Mouse (Mus musculus) forebrain, postnatal 0 days (tissue): ENCODE data around the gene Rasa3. TPM values are rescaled to one million over a fixed set of nuclear protein-coding genes. Genes with fewer than 3 reads are reported as not detected.

Experiments
- ATAC-seq: fragments of 200-750 bp; cut with Nextera tagmentation; 2 replicates; pipeline ENCODE4 v1.8.0; 2017; ENCODE audit warnings: mild to moderate bottlenecking, moderate library complexity
- DNase-seq: peaks from one replicate; pipeline ENCODE4 v3.0.0-alpha.2; 2015
- H3K27ac ChIP-seq: fragments of 300-500 bp; sonication (generic); 2 replicates; pipeline ENCODE4 v1.5.1; 2014; ENCODE audit warnings: low read depth, mild to moderate bottlenecking, antibody characterized with exemption, low read length, moderate library complexity, mixed read lengths
- H3K27me3 ChIP-seq: fragments of 300-500 bp; sonication (generic); 2 replicates; pipeline ENCODE4 v1.6.1; 2014; ENCODE audit warnings: mild to moderate bottlenecking, low read length, mixed read lengths; ENCODE audit not compliant: insufficient read depth
- H3K36me3 ChIP-seq: fragments of 300-500 bp; sonication (generic); 2 replicates; pipeline ENCODE4 v1.6.1; 2014; ENCODE audit warnings: mild to moderate bottlenecking, moderate library complexity; ENCODE audit not compliant: insufficient read depth
- H3K4me1 ChIP-seq: fragments of 300-500 bp; sonication (generic); 2 replicates; pipeline ENCODE4 v1.6.1; 2014; ENCODE audit warnings: antibody characterized with exemption; ENCODE audit not compliant: insufficient read depth
- H3K4me2 ChIP-seq: fragments of 300-500 bp; sonication (generic); 2 replicates; pipeline ENCODE4 v1.6.1; 2014; ENCODE audit warnings: low read depth, mild to moderate bottlenecking, moderate library complexity
- H3K4me3 ChIP-seq: fragments of 300-500 bp; sonication (generic); 2 replicates; pipeline ENCODE4 v1.5.1; 2014; ENCODE audit warnings: low read depth, low read length, mixed read lengths
- H3K9ac ChIP-seq: fragments of 300-500 bp; sonication (generic); 2 replicates; pipeline ENCODE4 v1.6.1; 2014; ENCODE audit warnings: mild to moderate bottlenecking
- H3K9me3 ChIP-seq: fragments of 300-500 bp; sonication (generic); 2 replicates; pipeline ENCODE4 v1.6.1; 2016; ENCODE audit warnings: low read length
- CTCF ChIP-seq: sonication (generic); IDR thresholded peaks from 2 replicates; pipeline ENCODE4 v1.5.1; 2016; ENCODE audit warnings: antibody characterized with exemption, control low read depth, low read depth
- WGBS: fragments of 180-500 bp; shearing (Covaris S2); extraction: QIAGEN DNeasy Blood & Tissue Kit; methylation state at CpG from one replicate; pipeline ENCODE4 v1.1.7; 2014; 5-methylcytosine and 5-hydroxymethylcytosine counted together
- polyA plus RNA-seq: library from polyadenylated mRNA; unstranded; fragments of >200 nt; fragmentation: Nextera tagmentation; extraction: Ambion mirVana; gene quantifications from 2 replicates; pipeline ENCODE4 v1.2.1, GENCODE M21; 2015
- total RNA-seq: library from RNA; depleted of rRNA; stranded (reverse); fragments of >200 nt; gene quantifications from 2 replicates; pipeline ENCODE4 v1.2.3, GENCODE M21; 2014

The Rasa3 gene
- total and polyA plus RNA-seq, 2 experiments from 2014 or later, result 24.3 to 49.7 TPM

DNA sequence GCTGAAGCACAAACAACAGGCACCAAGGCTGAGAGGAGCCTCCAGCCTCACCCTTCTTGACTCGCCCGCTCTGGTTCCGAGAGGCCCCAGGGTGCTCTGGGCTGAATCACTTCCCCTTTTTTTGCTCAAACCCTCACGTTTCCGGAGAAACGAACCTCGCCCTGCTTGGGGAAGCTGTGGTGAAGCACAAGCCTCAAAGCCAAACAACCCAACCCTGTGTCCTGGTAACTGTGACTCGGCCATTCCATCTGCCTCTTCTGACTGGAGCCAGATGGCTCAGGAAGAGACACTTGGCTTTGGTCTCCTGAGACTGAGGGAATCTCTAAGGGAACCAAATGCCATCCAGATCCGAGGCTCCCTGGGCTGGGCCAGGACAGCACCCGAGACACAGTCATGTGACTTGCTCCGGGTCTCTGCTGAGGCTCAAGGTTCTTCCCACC lies 82.5 kb downstream of the Rasa3 start:
- TF ChIP-seq CTCF, result no peak
- Histone ChIP-seq H3K9me3 (no peaks in the 10 kb centered on the region), H3K4me2 (no peak overlapping the region), H3K27ac (no peak overlapping the region), H3K4me3 (no peak overlapping the region), H3K36me3 (peaks cover 12% of the 10 kb centered on the region; the same call in 1 of the 2 replicates), H3K4me1 (no peaks in the 10 kb centered on the region), H3K9ac (no peak overlapping the region), H3K27me3 (no peaks in the 10 kb centered on the region)
- WGBS, result 77% methylated on average over 11 of the region's 11 CpGs
- peak; percentile 32; the same call in 1 of the 2 replicates for ATAC-seq
- DNase-seq, result no peak

DNA sequence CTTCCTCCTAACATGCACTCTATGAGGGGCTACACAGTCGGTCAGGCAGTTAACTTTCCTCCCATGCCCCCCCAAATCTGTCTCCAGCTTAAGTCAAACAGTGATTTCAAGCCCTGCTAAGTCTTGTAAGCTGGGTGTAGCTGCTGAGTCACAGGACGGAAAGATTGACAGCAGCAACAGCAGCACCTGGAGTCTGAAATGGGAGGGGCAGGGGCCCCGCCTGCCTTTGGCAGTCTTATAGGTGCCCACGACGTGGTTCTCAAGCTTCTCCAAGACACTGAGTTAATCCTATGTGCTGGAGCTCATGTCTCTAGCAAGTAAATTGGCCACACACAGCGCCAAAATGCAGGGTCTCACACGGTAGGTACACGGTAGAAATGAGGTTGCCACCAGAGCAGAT lies 84.1 kb downstream of the Rasa3 start:
- Histone ChIP-seq H3K27me3 (no peaks in the 10 kb centered on the region), H3K9ac (no peak overlapping the region), H3K9me3 (no peaks in the 10 kb centered on the region), H3K27ac (no peak overlapping the region), H3K4me2 (no peak overlapping the region), H3K4me1 (no peaks in the 10 kb centered on the region), H3K36me3 (peaks cover 19% of the 10 kb centered on the region; the same call in 1 of the 2 replicates), H3K4me3 (no peak overlapping the region)
- TF ChIP-seq CTCF, result no peak
- WGBS, result 88% methylated on average over 8 of the region's 8 CpGs
- no peak for DNase-seq
- ATAC-seq, result no peak

DNA sequence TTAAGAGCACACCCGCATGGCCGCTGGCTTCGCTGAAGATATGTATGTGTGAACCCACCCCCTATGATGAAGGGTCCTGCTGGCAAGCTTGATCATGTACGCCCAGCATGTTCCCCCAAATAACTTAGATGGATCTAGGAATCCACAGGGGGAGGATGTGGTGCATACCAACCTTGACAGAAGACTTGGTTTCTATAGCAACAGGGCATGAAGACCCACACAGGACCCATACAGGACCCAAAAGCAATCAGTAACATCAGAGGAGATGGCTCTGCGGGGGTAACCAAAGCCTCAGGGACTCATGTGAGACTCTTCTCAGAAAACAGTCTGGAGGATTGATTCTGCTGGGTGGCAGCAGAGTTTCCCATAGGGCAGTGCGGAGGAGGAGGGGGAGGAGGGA lies 86.2 kb downstream of the Rasa3 start:
- TF ChIP-seq CTCF, result no peak
- no peak overlapping the region for H3K27ac ChIP-seq
- WGBS, result 77% methylated on average over 6 of the region's 6 CpGs
- no peaks in the 10 kb centered on the region for H3K4me1 ChIP-seq
- no peak overlapping the region for H3K9ac ChIP-seq
- no peak for DNase-seq
- no peak overlapping the region for H3K4me3 ChIP-seq
- H3K4me2 ChIP-seq, result no peak overlapping the region
- no peak for ATAC-seq
- H3K9me3 ChIP-seq, result no peaks in the 10 kb centered on the region
- H3K27me3 ChIP-seq, result no peaks in the 10 kb centered on the region
- peaks cover 13% of the 10 kb centered on the region; the same call in 1 of the 2 replicates for H3K36me3 ChIP-seq

DNA sequence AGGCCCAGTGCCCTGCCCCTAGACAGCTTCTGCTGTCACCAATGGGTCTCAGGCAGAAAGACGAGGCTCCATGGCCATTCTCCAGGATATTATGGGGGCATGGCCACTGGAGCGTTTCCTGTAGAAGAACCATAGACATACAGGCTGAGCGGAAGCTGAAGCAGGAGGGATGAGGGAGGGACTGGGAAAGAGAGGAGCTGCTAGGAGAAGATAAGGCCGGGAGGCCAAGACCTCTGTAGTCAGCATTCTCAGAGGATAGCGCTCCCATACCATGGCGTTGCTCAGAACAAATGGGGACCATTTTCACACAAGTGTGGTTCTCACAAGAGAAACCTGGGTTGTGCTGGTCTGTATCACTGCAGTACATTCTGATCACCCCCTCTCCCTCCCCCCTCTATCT lies 88.3 kb downstream of the Rasa3 start:
- Histone ChIP-seq H3K27ac (no peak overlapping the region), H3K9ac (no peak overlapping the region), H3K36me3 (peaks cover 25% of the 10 kb centered on the region), H3K9me3 (no peaks in the 10 kb centered on the region), H3K4me1 (no peaks in the 10 kb centered on the region), H3K4me3 (no peak overlapping the region), H3K27me3 (no peaks in the 10 kb centered on the region), H3K4me2 (no peak overlapping the region)
- no peak for TF ChIP-seq CTCF
- ATAC-seq, result no peak
- WGBS, result 95% methylated on average over 6 of the region's 6 CpGs
- DNase-seq, result no peak

DNA sequence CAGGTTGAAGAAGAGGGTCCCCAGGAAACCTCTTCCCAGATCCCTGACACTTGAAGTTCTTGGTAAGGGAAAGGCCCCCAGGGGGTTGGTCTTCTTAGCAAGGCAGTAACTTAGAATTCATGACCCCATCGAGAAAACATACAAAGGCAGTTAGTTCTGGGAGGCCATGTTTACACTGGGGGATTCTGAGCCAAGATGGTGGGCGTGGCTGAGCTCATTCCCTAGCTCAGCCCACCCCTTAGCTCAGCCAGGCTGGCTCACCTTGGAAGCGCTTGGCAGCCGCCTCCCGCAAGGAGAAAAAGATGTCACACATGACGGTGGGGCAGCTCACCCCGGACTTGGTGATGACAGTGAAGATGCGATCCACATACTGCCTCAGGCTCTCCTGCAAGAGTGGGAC lies 92.8 kb downstream of the Rasa3 start:
- Histone ChIP-seq H3K9me3 (no peaks in the 10 kb centered on the region), H3K27ac (no peak overlapping the region), H3K27me3 (no peaks in the 10 kb centered on the region), H3K9ac (no peak overlapping the region), H3K4me2 (no peak overlapping the region), H3K4me1 (no peaks in the 10 kb centered on the region), H3K36me3 (peaks cover 41% of the 10 kb centered on the region), H3K4me3 (no peak overlapping the region)
- no peak for TF ChIP-seq CTCF
- ATAC-seq, result no peak
- DNase-seq, result no peak
- 85% methylated on average over 8 of the region's 8 CpGs for WGBS

DNA sequence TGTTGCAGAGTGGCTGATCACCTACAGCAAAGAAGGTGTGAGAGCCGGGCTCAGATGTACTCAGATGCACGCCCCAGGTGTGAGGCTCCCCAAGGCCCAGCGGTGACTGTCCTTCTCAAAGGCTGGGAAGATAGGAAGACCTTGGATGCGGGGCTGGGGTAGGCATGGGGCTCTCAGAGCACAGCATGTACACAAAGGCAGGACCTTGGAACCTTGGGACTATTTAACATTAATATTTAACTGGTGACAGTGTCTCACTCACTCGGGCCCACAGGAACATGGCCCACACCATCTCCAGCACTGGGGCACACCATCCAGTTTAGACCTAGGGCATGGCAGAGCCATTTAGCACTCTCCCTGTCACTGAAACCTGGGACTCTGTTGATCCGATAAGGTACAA lies 99.5 kb downstream of the Rasa3 start:
- no peak overlapping the region for H3K4me3 ChIP-seq
- no peak overlapping the region for H3K9ac ChIP-seq
- H3K4me2 ChIP-seq, result no peak overlapping the region
- no peak for DNase-seq
- no peak overlapping the region for H3K27ac ChIP-seq
- H3K4me1 ChIP-seq, result no peaks in the 10 kb centered on the region
- H3K27me3 ChIP-seq, result no peaks in the 10 kb centered on the region
- no peak for TF ChIP-seq CTCF
- ATAC-seq, result no peak
- 94% methylated on average over 6 of the region's 6 CpGs for WGBS
- no peaks in the 10 kb centered on the region for H3K9me3 ChIP-seq
- H3K36me3 ChIP-seq, result peaks cover 41% of the 10 kb centered on the region

DNA sequence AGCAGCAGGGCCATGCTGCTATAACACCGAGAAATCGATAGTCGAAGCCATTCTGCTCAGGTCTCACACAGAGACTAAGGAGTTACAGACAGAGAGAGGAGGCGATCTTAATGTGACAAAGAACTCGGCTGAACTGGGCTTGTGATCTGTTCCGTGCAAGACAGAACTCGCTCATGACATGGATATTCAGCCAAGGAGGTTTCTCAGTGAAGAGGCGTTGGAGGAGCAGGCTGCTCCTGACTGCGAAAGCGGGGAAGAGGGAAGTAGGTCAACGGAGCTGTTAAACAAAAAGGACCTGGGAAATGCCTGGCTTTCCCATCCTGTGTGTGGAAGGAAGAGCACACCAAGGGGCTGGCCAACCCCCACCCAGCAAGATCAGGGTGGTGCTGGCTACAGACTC lies 105.4 kb downstream of the Rasa3 start:
- H3K27me3 ChIP-seq, result no peaks in the 10 kb centered on the region
- ATAC-seq, result 0 out of 2 replicates have a peak, but pooled peaks have one; percentile 14
- no peaks in the 10 kb centered on the region for H3K4me1 ChIP-seq
- no peaks in the 10 kb centered on the region for H3K9me3 ChIP-seq
- no peak overlapping the region for H3K27ac ChIP-seq
- no peak overlapping the region for H3K4me3 ChIP-seq
- no peak overlapping the region for H3K9ac ChIP-seq
- peaks cover 28% of the 10 kb centered on the region for H3K36me3 ChIP-seq
- DNase-seq, result no peak
- WGBS, result 88% methylated on average over 11 of the region's 11 CpGs
- no peak overlapping the region for H3K4me2 ChIP-seq
- TF ChIP-seq CTCF, result no peak

DNA sequence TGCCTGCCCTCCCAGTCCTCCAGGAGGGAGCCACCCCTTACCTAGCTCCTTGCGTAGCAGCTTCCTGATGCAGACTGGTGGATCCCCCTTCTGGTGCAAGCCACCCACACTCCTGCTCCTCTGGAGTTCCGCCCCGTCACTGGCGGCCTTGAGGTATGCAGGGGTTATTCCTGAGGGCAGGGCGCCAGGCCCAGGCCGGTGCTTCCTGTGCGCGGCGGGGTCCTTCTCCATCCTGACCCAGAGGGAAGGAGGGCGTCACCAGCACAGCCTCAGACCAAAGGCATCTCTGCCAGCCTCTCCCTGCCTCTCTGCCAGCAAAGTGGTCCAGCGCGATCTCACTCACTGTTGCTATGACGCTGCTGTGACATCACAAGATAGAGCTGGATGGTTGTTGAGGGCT lies 115.3 kb downstream of the Rasa3 start, which contains the start of gene 1700029H14Rik:
1700029H14Rik (minus strand) TSS at position 344 of the 400 bp plus-strand sequence.
- DNase-seq (no peak), ATAC-seq (no peak)
- no peaks in the 10 kb centered on the region for H3K9me3 ChIP-seq
- H3K27me3 ChIP-seq, result no peaks in the 10 kb centered on the region
- WGBS, result 47% methylated on average over 13 of the region's 13 CpGs
- no peak for TF ChIP-seq CTCF
- H3K9ac ChIP-seq, result no peak within 1 kb of the TSS
- H3K4me3 ChIP-seq, result no peak within 1 kb of the TSS
- H3K4me2 ChIP-seq, result no peak within 1 kb of the TSS
- H3K27ac ChIP-seq, result no peak within 1 kb of the TSS
- H3K4me1 ChIP-seq, result no peaks in the 10 kb centered on the region
- no peaks in the 10 kb centered on the region for H3K36me3 ChIP-seq
